ENCODE assay signal across 10 mouse cellular contexts in genomic region chr4:122892157-122892556, GRCm38 (mm10). TPM values are rescaled to one million over a fixed set of nuclear protein-coding genes. Genes with fewer than 3 reads are reported as not detected.
A peak's percentile ranks its signal among the peaks of the same experiment; 100 is the strongest.
DNase-seq lines count a peak whose midpoint lies in the region; ATAC-seq and TF ChIP-seq lines count a peak whose summit lies in the region.
"Had no signal": no experiment of that assay in that cellular context is flagged by ENCODE, and none has a peak within 500 bp of the region (broad histone marks: within the 10 kb centered on the region; RNA-seq: fewer than 3 reads in every experiment).

No protein-coding gene starts in this region.

- no peak for DNase-seq in heart, adult 8-10 months (ENCODE audit: low spot score)
- DNase-seq in midbrain, embryonic 10.5 days (ENCODE audit: low spot score), result no peak
- no peak for DNase-seq in heart, postnatal 0 days (ENCODE audit: low spot score)
- DNase-seq in right cerebral cortex, postnatal 4 days, result no peak
- DNase-seq in ovary, postnatal 14 days (ENCODE audit: low spot score), result no peak

- H3K27me3 ChIP-seq in heart, embryonic 11.5 days (ENCODE audit: control insufficient read depth, insufficient read depth, low read length), result no peaks in the 10 kb centered on the region
- no peaks in the 10 kb centered on the region for H3K27me3 ChIP-seq in midbrain, embryonic 10.5 days (ENCODE audit: low read depth, poor library complexity, severe bottlenecking)
- H3K27me3 ChIP-seq in midbrain, embryonic 13.5 days, result no peaks in the 10 kb centered on the region
- no peaks in the 10 kb centered on the region for H3K27me3 ChIP-seq in heart, postnatal 0 days (ENCODE audit: control insufficient read depth, insufficient read depth, low read length)

- no peaks in the 10 kb centered on the region for H3K36me3 ChIP-seq in heart, embryonic 11.5 days (ENCODE audit: control insufficient read depth, insufficient read depth, low read length)
- no peaks in the 10 kb centered on the region for H3K36me3 ChIP-seq in midbrain, embryonic 10.5 days
- H3K36me3 ChIP-seq in midbrain, embryonic 13.5 days, result no peaks in the 10 kb centered on the region
- H3K36me3 ChIP-seq in heart, postnatal 0 days (replicated peaks; ENCODE audit: control insufficient read depth, insufficient read depth, low read length), result no peaks in the 10 kb centered on the region

- no peak for TF ChIP-seq EP300 in heart, postnatal 0 days (IDR thresholded peaks at IDR 0.05; ENCODE audit: low read depth)

- no peak for ATAC-seq in heart, embryonic 11.5 days (replicated peaks; ENCODE audit: insufficient number of reproducible peaks, low FRiP score, low TSS enrichment)
- no peak for ATAC-seq in midbrain, embryonic 13.5 days
- no peak for ATAC-seq in heart, postnatal 0 days (ENCODE audit: insufficient read depth, low read depth)
- ATAC-seq in megakaryocyte progenitor cell, adult 5-6 weeks (replicated peaks; ENCODE audit: poor library complexity), result peak; percentile 84
- ATAC-seq: activated CD4-positive, CD25-positive, alpha-beta regulatory T cell, adult 4 months; hindbrain, embryonic 16.5 days had no signal

- H3K4me2 ChIP-seq in heart, embryonic 11.5 days, result no peak overlapping the region
- H3K4me2 ChIP-seq in midbrain, embryonic 13.5 days (replicated peaks), result no peak overlapping the region
- no peak overlapping the region for H3K4me2 ChIP-seq in heart, postnatal 0 days (ENCODE audit: low read depth, low read length)

- H3K9me3 ChIP-seq in heart, embryonic 11.5 days (replicated peaks; ENCODE audit: control insufficient read depth, low read length), result no peaks in the 10 kb centered on the region; the same call in 1 of the 2 replicates
- H3K9me3 ChIP-seq in midbrain, embryonic 10.5 days (replicated peaks), result peaks cover 2% of the 10 kb centered on the region; the same call in 1 of the 2 replicates
- no peaks in the 10 kb centered on the region for H3K9me3 ChIP-seq in midbrain, embryonic 13.5 days
- H3K9me3 ChIP-seq in heart, postnatal 0 days (replicated peaks; ENCODE audit: control insufficient read depth, low read length), result no peaks in the 10 kb centered on the region

- peak overlapping the region; percentile 22; the same call in 1 of the 2 replicates for H3K27ac ChIP-seq in heart, embryonic 11.5 days (ENCODE audit: low read depth, low read length)
- H3K27ac ChIP-seq in midbrain, embryonic 10.5 days (replicated peaks), result peak overlapping the region; percentile 28; the same call in 1 of the 2 replicates
- no peak overlapping the region for H3K27ac ChIP-seq in midbrain, embryonic 13.5 days
- peak overlapping the region; percentile 9; the same call in 1 of the 2 replicates for H3K27ac ChIP-seq in heart, postnatal 0 days (ENCODE audit: low read depth)

- H3K9ac ChIP-seq in heart, embryonic 11.5 days (ENCODE audit: low read depth, low read length), result no peak overlapping the region
- no peak overlapping the region for H3K9ac ChIP-seq in midbrain, embryonic 13.5 days (replicated peaks)
- no peak overlapping the region for H3K9ac ChIP-seq in heart, postnatal 0 days (replicated peaks; ENCODE audit: low read depth, low read length)

- TF ChIP-seq CTCF in heart, postnatal 0 days (IDR thresholded peaks at IDR 0.05; ENCODE audit: low read depth), result no peak

- no peak overlapping the region for H3K4me3 ChIP-seq in heart, embryonic 11.5 days (ENCODE audit: low read depth, low read length)
- H3K4me3 ChIP-seq in midbrain, embryonic 10.5 days, result no peak overlapping the region
- H3K4me3 ChIP-seq in midbrain, embryonic 13.5 days (replicated peaks), result no peak overlapping the region
- H3K4me3 ChIP-seq in heart, postnatal 0 days (ENCODE audit: low read depth, low read length), result no peak overlapping the region

- H3K4me1 ChIP-seq in heart, embryonic 11.5 days (ENCODE audit: control insufficient read depth, insufficient read depth, low read length), result peaks cover 5% of the 10 kb centered on the region
- H3K4me1 ChIP-seq in midbrain, embryonic 10.5 days, result peaks cover 15% of the 10 kb centered on the region
- H3K4me1 ChIP-seq in midbrain, embryonic 13.5 days (replicated peaks), result peaks cover 9% of the 10 kb centered on the region
- H3K4me1 ChIP-seq in heart, postnatal 0 days (ENCODE audit: control insufficient read depth, insufficient read depth), result peaks cover 18% of the 10 kb centered on the region

- WGBS in heart, embryonic 11.5 days (ENCODE audit: insufficient replicate concordance), result 61% methylated on average over 5 of the region's 5 CpGs
- 74% methylated on average over 5 of the region's 5 CpGs for WGBS in midbrain, embryonic 10.5 days
- 85% methylated on average over 5 of the region's 5 CpGs for WGBS in midbrain, embryonic 13.5 days
- 53% methylated on average over 5 of the region's 5 CpGs for WGBS in heart, postnatal 0 days

RNA-seq across cellular contexts. Expression of gene Cap1, which starts 6.3 kb away (rescaled TPM):
- polyA plus RNA-seq in heart, embryonic 11.5 days (2014; fragmentation: Nextera tagmentation; extraction: Ambion mirVana), result 54.1 and 54.8 TPM in 2 replicates
- total RNA-seq in heart, adult 8-10 months (2022), result 10 to 100 TPM; 38.4 to 47.9 (median 42.1) TPM
- polyA plus RNA-seq in midbrain, embryonic 10.5 days (2016; fragmentation: Nextera tagmentation; extraction: Ambion mirVana), result 69.4 and 79.4 TPM in 2 replicates
- 73.8 and 77.2 TPM in 2 replicates for polyA plus RNA-seq in midbrain, embryonic 13.5 days (2015; fragmentation: Nextera tagmentation; extraction: Ambion mirVana)
- 59.6 and 73.0 TPM in 2 replicates for total RNA-seq in heart, postnatal 0 days (2014; rRNA removed; ENCODE audit: low replicate concordance)
- polyA plus RNA-seq in heart, postnatal 0 days (2015; fragmentation: Nextera tagmentation; extraction: Ambion mirVana), result 20.6 and 22.4 TPM in 2 replicates
- total RNA-seq in megakaryocyte progenitor cell, adult 5-6 weeks (2015), result 125 and 140 TPM in 2 replicates
- total RNA-seq in megakaryocyte progenitor cell, adult 5-6 weeks (2017), result 169 and 175 TPM in 2 replicates

RNA-seq across cellular contexts. Expression of gene Ppt1, which starts 56.1 kb away (rescaled TPM):
- 61.8 and 66.4 TPM in 2 replicates for polyA plus RNA-seq in heart, embryonic 11.5 days (2014; fragmentation: Nextera tagmentation; extraction: Ambion mirVana)
- 10 to 100 TPM; 44.1 to 52.8 (median 49.1) TPM for total RNA-seq in heart, adult 8-10 months (2022)
- polyA plus RNA-seq in midbrain, embryonic 10.5 days (2016; fragmentation: Nextera tagmentation; extraction: Ambion mirVana), result 64.7 and 69.3 TPM in 2 replicates
- 80.4 and 81.8 TPM in 2 replicates for polyA plus RNA-seq in midbrain, embryonic 13.5 days (2015; fragmentation: Nextera tagmentation; extraction: Ambion mirVana)
- 30.0 and 37.8 TPM in 2 replicates for total RNA-seq in heart, postnatal 0 days (2014; rRNA removed; ENCODE audit: low replicate concordance)
- 42.9 and 45.2 TPM in 2 replicates for polyA plus RNA-seq in heart, postnatal 0 days (2015; fragmentation: Nextera tagmentation; extraction: Ambion mirVana)
- total RNA-seq in megakaryocyte progenitor cell, adult 5-6 weeks (2015), result 120 and 123 TPM in 2 replicates
- total RNA-seq in megakaryocyte progenitor cell, adult 5-6 weeks (2017), result 71.5 and 79.3 TPM in 2 replicates
